Mouse (Mus musculus): ENCODE data around the gene Zfp780b. TPM values are rescaled to one million over a fixed set of nuclear protein-coding genes. Genes with fewer than 3 reads are reported as not detected.
A peak's percentile ranks its signal among the peaks of the same experiment; 100 is the strongest.
"Not testable (repeated sequence)": the region's sequence is repeated elsewhere in the genome, so short reads cannot be mapped to it uniquely, and the experiment has no call there.

The Zfp780b gene
- polyA plus RNA-seq, 1 experiment, result 1.3 TPM

GRCm38 (mm10) chr7:27933050-27933799 is 45.7 kb downstream of the Zfp780b start:
- Histone ChIP-seq H3K4me3 (ENCODE audit: insufficient read depth, poor library complexity, severe bottlenecking) (no peak overlapping the region), H3K79me2 (ENCODE audit: control insufficient read depth, insufficient read depth) (no peaks in the 10 kb centered on the region), H3K27me3 (ENCODE audit: control insufficient read depth, insufficient read depth, insufficient read length) (no peaks in the 10 kb centered on the region), H3K36me3 (ENCODE audit: control insufficient read depth, insufficient read depth) (no peaks in the 10 kb centered on the region), H3K79me3 (ENCODE audit: low read depth) (no peaks in the 10 kb centered on the region), H3ac (ENCODE audit: control insufficient read depth, insufficient read length, low read depth) (no peak overlapping the region)
- TF ChIP-seq USF1 (IDR thresholded peaks at IDR 0.05; ENCODE audit: low read depth) (no peak), MAX (IDR thresholded peaks at IDR 0.05) (no peak), MYOG (IDR thresholded peaks at IDR 0.05; ENCODE audit: control insufficient read depth, extremely low read depth, insufficient read length) (no peak), FOSL1 (IDR thresholded peaks at IDR 0.05; ENCODE audit: insufficient read depth, low read length, poor library complexity, severe bottlenecking) (no peak)

DNA sequence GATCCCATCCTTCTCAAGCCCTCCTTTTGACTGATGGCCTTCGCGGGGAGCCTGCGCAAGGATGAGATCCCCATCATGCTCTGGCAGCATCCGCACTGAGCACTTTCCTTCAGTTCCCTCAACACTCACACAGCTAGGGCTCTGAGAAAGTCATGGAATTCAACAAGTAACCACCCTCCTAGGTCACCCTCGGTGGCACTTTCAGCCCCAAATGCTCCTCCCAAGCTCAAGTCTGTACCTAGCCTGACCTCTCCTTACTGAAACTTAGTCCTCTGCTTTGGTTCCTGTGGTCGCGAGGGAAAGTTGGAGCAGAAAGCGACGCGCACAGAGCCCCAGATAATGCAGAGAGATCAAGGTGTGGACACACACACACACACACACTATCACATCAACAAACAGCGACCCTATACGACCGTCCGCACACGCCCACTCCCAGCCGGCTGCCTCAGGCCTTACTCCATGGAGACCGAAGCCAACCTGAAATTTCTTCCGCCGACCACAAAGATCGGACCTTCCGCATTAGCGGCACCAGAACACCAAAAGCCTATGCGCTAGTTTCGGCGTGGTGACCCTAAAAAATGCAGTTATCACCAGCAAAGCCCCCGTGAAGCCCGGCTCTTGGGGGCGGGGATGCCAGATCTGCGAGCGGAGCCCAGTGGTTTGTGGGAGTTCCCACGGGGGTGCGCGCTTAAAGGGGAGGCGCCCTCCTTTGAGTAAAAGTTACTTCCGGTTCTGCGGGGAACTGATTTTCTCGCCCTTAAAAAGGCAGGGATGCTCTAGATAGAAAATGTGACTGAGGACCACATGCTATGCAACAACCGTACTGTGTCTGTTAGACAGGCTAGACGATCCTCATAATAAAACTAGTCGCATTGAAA is 49.9 kb downstream of the Zfp780b start, which contains the start of gene Zfp974:
TSS of gene Zfp974 (minus strand) at position 643 of the 878 bp plus-strand sequence.
- H3K36me3 ChIP-seq (ENCODE audit: control insufficient read depth, insufficient read depth), result no peaks in the 10 kb centered on the region
- H3ac ChIP-seq (ENCODE audit: control insufficient read depth, insufficient read length, low read depth), result peak within 1 kb of the TSS; percentile 88
- peak within 1 kb of the TSS; percentile 53 for H3K4me3 ChIP-seq (ENCODE audit: insufficient read depth, poor library complexity, severe bottlenecking)
- H3K79me3 ChIP-seq (ENCODE audit: low read depth), result no peaks in the 10 kb centered on the region
- no peak for TF ChIP-seq USF1 (IDR thresholded peaks at IDR 0.05; ENCODE audit: low read depth)
- TF ChIP-seq MYOG (IDR thresholded peaks at IDR 0.05; ENCODE audit: control insufficient read depth, extremely low read depth, insufficient read length), result no peak
- no peak for TF ChIP-seq MYOD1 (IDR thresholded peaks at IDR 0.05; ENCODE audit: control insufficient read depth, insufficient read length, low read depth)
- TF ChIP-seq CTCF (IDR thresholded peaks at IDR 0.05; ENCODE audit: control insufficient read depth, insufficient read depth, insufficient read length), result no peak
- H3K79me2 ChIP-seq (ENCODE audit: control insufficient read depth, insufficient read depth), result no peaks in the 10 kb centered on the region
- no peaks in the 10 kb centered on the region for H3K27me3 ChIP-seq (ENCODE audit: control insufficient read depth, insufficient read depth, insufficient read length)

- H3K4me3 ChIP-seq (ENCODE audit: insufficient read depth, poor library complexity, severe bottlenecking); H3ac ChIP-seq (ENCODE audit: control insufficient read depth, insufficient read length, low read depth); H3K79me2 ChIP-seq (ENCODE audit: control insufficient read depth, insufficient read depth); H3K36me3 ChIP-seq (ENCODE audit: control insufficient read depth, insufficient read depth); H3K79me3 ChIP-seq (ENCODE audit: low read depth); H3K27me3 ChIP-seq (ENCODE audit: control insufficient read depth, insufficient read depth, insufficient read length): not testable (repeated sequence)
Observed at GRCm38 (mm10) chr7:27927041-27927440, 51.9 kb downstream of the Zfp780b start.

- not testable (repeated sequence) for H3K27me3 ChIP-seq (ENCODE audit: control insufficient read depth, insufficient read depth, insufficient read length); H3K36me3 ChIP-seq (ENCODE audit: control insufficient read depth, insufficient read depth); H3ac ChIP-seq (ENCODE audit: control insufficient read depth, insufficient read length, low read depth); H3K4me3 ChIP-seq (ENCODE audit: insufficient read depth, poor library complexity, severe bottlenecking); H3K79me2 ChIP-seq (ENCODE audit: control insufficient read depth, insufficient read depth); H3K79me3 ChIP-seq (ENCODE audit: low read depth)
Observed at GRCm38 (mm10) chr7:27910952-27911351, 68.0 kb downstream of the Zfp780b start.

Other genes with a start within 250 kb of the Zfp780b start
- gene Zfp60, start 247.8 kb downstream of the Zfp780b start, polyA plus RNA-seq (2012; fragmentation: generic; extraction: Trizol), result 1.3 TPM
- 1.2 TPM for gene Zfp626, start 172.0 kb downstream of the Zfp780b start, polyA plus RNA-seq (2012; fragmentation: generic; extraction: Trizol)
- 0.85 TPM for gene Zfp59, start 140.6 kb downstream of the Zfp780b start, polyA plus RNA-seq (2012; fragmentation: generic; extraction: Trizol)
- gene Zfp607a, start 121.6 kb downstream of the Zfp780b start, polyA plus RNA-seq (2012; fragmentation: generic; extraction: Trizol), result 0.69 TPM
- gene Zfp974, start 49.7 kb downstream of the Zfp780b start, polyA plus RNA-seq (2012; fragmentation: generic; extraction: Trizol), result 1.5 TPM
- 0.62 TPM for gene Zfp850, start 34.9 kb upstream of the Zfp780b start, polyA plus RNA-seq (2012; fragmentation: generic; extraction: Trizol)
- gene Psmc4, start 70.9 kb upstream of the Zfp780b start, polyA plus RNA-seq (2012; fragmentation: generic; extraction: Trizol), result 259 TPM
- not detected for gene Fcgbp, start 92.1 kb upstream of the Zfp780b start, polyA plus RNA-seq (2012; fragmentation: generic; extraction: Trizol)
- gene 9530053A07Rik, start 150.3 kb upstream of the Zfp780b start, polyA plus RNA-seq (2012; fragmentation: generic; extraction: Trizol), result 0.62 TPM
- 410 TPM for gene Fbl, start 190.5 kb upstream of the Zfp780b start, polyA plus RNA-seq (2012; fragmentation: generic; extraction: Trizol)
- 5.3 TPM for gene Dyrk1b, start 200.3 kb upstream of the Zfp780b start, polyA plus RNA-seq (2012; fragmentation: generic; extraction: Trizol)

Data from C2C12 (cell line).